Mouse (Mus musculus) left cerebral cortex, adult 2 months (tissue): ENCODE results near the gene Srsf1. TPM values are rescaled to one million over a fixed set of nuclear protein-coding genes. Genes with fewer than 3 reads are reported as not detected.

Source experiments
- DNase-seq, 2 experiments: peaks; one replicate each; pipeline ENCODE4 v3.0.0; 2021 to 2022; ENCODE audit warnings: low spot score in 2 of 2, mixed read lengths in 1 of 2; ENCODE audit errors: extremely low spot score in 1 of 2
- H3K27ac ChIP-seq: fragments of 200-600 bp; 2 replicates; pipeline ENCODE4 v1.8.1; 2022
- H3K4me3 ChIP-seq: fragments of 200-600 bp; 2 replicates; pipeline ENCODE4 v1.8.1; 2022
- CTCF ChIP-seq: fragments of 200-600 bp; IDR thresholded peaks from 2 replicates; pipeline ENCODE4 v1.8.1; 2022; ENCODE audit warnings: antibody characterized with exemption, mild to moderate bottlenecking, moderate library complexity
- intact Hi-C: fragments of 180-260 bp; cut with DNase I; formaldehyde crosslinking; loops from one replicate; pipeline ENCODE4 v1.15.1; 2025
- total RNA-seq, 2 experiments: library from RNA; stranded (reverse); gene quantifications; 2 replicates each; pipeline ENCODE4 v1.2.3; 2021

The Srsf1 gene
- total RNA-seq, 2 experiments from 2014 or later, result 184 to 190 TPM

DNA sequence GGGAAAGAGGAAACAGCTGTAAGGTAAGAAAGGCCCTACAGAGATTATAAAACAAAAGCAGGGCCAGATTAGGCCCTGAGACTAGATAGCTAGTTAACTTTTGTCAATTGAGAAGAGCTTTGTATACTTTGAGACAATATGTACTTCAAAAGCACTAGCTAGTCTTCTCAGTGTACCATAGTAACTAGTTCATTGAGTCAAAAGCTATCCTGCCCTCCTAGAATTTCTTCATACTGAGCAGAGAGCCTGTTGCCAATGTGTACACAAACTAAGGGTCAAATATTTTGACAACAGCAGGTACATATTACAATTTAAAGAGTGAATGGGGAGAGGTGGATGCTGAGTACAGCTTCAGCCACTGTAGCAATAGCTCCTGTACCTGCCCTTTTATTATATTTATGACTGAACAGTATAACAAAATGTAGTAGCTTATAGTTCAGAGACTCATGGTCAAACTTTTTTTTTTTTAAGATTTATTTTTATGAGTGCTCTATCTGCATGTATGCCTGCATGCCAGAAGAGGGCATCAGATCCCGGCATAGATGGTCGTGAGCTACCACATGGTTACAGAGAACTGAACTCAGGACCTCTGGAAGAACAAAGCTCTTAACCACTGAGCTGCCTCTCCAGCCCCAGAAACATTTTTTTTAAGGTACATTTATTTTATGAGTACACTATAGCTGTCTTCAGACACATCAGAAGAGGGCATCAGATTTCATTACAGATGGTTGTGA, 14.9 kb downstream of the Srsf1 start:
- no peak for DNase-seq
- Histone ChIP-seq H3K4me3 (no peak overlapping the region), H3K27ac (no peak overlapping the region)
- TF ChIP-seq CTCF, result peak; percentile 47
- intact Hi-C loops, result loop anchor here (10.0 kb wide), 1 partner anchor 763 kb away; no protein-coding TSS in a partner anchor

DNA sequence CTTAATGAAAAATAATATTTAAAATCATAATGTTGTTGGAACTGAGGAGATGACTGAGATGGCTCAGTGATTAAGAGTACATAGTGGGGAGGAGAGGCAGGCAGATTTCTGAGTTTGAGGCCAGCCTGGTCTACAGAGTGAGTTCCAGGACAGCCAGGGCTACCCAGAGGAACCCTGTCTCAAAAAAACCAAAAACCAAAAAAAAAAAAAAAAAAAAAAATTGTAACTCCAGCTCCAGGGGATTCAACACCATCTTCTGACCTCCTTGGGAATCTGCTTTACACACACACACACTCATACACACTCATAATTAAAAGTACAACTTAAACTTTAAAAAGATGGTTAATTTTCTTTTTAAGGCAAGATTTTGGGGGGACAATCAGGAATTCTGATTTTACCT, 18.6 kb downstream of the Srsf1 start:
- no peak overlapping the region for H3K27ac ChIP-seq
- TF ChIP-seq CTCF, result no peak
- intact Hi-C loops, result loop anchor here (10.0 kb wide), 1 partner anchor 759 kb away; no protein-coding TSS in a partner anchor
- DNase-seq, result no peak
- H3K4me3 ChIP-seq, result no peak overlapping the region

DNA sequence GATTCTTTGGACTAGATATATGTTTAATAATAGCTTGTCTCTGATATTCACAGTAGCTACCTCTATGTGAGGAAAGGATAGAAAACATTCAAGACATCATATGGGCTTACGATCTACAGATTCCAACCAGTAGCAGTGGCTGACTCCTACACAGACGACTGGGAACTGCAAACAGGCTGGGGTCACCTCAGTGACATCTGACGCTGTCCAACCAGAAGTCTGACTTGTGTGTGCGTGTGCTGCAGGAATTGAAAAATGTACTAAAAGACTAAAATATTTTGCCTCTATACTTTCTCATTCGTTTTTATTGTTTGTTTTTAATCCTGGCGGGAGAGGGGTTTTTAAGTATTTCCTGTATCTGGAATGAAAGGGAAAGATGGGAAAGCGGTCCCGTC, 20.0 kb downstream of the Srsf1 start:
- no peak for DNase-seq
- H3K4me3 ChIP-seq, result peak overlapping the region; percentile 91
- H3K27ac ChIP-seq, result peak overlapping the region; percentile 98
- TF ChIP-seq CTCF, result no peak
- intact Hi-C loops, result loop anchor here (10.0 kb wide), 1 partner anchor 758 kb away; no protein-coding TSS in a partner anchor

DNA sequence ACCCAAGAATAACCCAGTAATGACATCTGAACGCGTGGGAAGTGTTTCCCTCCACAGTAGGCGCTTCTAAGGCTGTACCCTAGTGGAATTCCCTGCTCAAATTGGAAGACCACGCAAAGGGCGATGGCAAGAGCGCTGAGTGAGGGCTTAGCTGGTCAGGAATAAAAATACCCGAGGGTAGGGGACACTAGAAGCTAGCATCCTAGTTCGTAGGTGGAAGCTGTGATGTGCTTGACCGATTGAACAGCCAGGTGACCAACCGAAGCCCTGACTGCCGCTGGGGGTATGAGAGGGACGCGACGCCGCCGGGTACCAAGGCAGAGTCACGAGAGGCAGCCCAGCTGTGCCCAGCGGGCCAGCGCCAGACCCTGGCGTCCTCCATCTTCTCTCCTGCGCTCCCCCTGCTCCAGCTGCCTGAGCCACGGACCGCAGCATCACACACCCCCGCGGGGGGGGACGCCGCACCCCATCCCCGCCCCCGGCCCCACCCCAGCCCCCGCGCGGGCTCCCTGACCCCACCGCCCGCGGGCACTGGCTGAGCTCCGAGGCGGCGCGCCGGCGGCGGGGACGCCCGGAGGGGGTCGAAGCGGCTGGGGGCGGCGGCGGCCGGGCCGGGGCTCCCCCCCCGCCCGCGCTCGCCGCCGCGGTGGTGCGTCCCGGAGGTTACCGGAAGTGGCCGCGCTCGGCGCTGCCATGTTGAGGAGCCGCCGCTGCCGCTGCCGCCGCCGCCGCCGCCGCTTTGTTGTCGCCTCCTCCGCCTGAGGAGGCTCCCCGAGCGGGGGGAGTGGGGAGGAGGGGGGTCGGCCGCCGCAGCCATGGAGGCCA, 20.6 kb downstream of the Srsf1 start, which contains the start of gene Vezf1:
Vezf1 (plus strand) TSS at position 694 of the 825 bp plus-strand sequence.
- no peak for TF ChIP-seq CTCF
- peak; percentile 71 to 74 for DNase-seq
- Histone ChIP-seq H3K27ac (peak within 1 kb of the TSS; percentile 98), H3K4me3 (peak within 1 kb of the TSS; percentile 91)
- intact Hi-C loops, result loop anchor here (1.0 to 10.0 kb wide), 4 partner anchors 19 to 757 kb away; partner anchors contain the start of gene Cuedc1

DNA sequence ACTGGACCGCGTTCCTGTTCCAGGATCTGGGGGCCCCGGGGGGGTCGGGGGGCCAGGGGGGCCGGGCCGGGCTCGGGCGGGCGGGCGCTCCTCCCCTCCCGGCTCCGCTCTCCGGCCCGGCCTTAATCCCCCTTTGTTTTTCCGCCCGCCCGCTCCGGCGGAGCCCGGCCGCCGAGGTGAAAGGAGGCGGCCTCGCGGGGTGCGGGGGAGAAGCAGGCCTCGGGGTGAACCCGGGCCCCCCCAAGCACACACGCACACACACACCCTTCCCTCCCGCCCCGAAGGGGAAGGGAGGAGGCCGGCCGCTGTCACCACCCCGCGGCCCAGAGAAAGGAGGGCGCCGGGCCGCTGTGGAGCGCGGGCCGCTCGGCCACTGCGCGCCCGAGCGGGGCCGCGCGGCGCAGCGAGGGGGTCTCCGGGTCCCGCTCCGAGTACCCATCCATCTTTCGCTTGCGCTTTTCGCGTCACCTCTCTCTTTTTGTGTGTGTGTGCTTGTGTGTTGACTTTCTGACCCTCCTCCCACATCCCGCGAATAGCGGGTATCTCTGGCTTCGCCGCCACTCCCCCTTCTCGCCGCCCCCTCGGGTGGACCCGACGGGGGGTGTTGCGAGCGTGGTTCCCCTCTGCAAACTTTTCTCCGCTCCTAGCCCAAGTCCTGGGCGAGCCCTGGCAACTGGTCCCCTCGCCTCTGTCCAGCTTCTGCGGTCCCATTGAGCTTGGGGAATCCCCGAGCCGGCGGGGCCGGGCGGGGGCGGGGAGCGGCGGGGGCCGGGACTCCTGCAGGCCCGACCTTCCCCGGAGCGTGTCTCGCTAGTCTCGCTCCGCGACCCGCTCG, 21.5 kb downstream of the Srsf1 start:
- peak overlapping the region; percentile 91 for H3K4me3 ChIP-seq
- TF ChIP-seq CTCF, result no peak
- intact Hi-C loops, result loop anchor here (1.0 to 10.0 kb wide), 4 partner anchors 20 to 756 kb away; partner anchors contain the start of gene Cuedc1
- peak; percentile 43 to 48 for DNase-seq
- peak overlapping the region; percentile 90 for H3K27ac ChIP-seq

DNA sequence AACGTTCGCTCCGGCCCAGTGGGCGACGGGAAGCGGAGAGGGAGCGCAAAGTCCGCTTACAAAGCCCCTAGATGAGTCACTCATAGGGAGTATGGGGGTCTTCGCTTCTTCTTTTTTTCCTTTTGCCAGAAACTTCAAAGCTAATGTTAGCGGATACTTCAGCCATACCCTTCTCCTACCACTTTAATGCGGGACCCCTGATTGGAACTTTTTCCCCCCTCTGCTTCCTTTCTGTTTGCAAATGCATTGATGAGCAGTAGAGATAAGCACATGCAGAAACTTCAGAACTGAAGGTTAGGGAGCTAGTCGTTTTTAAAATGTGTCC, 22.0 kb downstream of the Srsf1 start:
- no peak for TF ChIP-seq CTCF
- no peak for DNase-seq
- intact Hi-C loops, result loop anchor here (2.0 to 10.0 kb wide), 2 partner anchors 20 to 756 kb away; no protein-coding TSS in a partner anchor

DNA sequence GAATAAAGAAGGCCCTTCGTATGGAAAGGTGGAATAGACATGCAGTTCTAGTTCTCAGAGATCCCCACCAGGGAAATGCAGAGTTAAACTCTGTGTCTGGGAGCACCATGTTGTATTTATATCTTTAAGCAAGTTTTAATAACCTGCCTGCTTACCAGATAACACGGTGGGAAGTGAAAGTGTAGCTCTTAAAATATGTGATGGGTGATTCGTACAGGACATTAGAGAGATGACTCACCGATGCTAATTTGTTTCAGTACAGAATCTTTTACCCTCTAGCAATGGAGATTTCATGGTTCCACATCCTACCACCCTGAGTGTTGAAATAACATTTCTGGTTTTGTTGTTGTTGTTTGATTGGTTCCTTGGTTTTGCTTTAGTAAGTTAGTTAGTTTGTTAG, 23.2 kb downstream of the Srsf1 start:
- intact Hi-C loops, result no loop called here

More for the DNA sequence above, 22.0 kb downstream of the Srsf1 start:
- Histone ChIP-seq H3K27ac (peak overlapping the region; percentile 90), H3K4me3 (peak overlapping the region; percentile 91)

DNA sequence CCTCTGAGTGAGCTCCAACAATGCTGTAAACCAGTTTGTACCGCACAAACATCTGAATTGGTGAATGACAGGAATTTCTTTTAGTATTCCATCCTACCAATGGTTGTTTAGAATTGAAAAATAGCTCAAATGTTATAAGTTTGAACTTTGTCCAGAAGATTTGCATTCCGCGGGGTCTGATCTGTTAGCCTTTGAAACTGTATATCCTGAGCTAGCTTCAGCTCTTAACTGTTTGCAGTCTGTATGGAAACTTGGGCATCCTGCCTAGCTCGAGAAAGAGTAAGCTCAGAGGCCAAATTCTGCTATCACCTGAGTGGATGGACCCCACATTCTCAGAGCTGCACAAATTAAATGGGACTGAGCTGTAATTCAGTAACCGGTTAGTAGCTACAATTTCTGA, 23.9 kb downstream of the Srsf1 start:
- H3K27ac ChIP-seq, result no peak overlapping the region
- intact Hi-C loops, result no loop called here
- no peak overlapping the region for H3K4me3 ChIP-seq
- no peak for DNase-seq
- no peak for TF ChIP-seq CTCF

More for the DNA sequence above, 23.2 kb downstream of the Srsf1 start:
- no peak overlapping the region for H3K4me3 ChIP-seq
- DNase-seq, result no peak
- no peak for TF ChIP-seq CTCF
- H3K27ac ChIP-seq, result no peak overlapping the region

DNA sequence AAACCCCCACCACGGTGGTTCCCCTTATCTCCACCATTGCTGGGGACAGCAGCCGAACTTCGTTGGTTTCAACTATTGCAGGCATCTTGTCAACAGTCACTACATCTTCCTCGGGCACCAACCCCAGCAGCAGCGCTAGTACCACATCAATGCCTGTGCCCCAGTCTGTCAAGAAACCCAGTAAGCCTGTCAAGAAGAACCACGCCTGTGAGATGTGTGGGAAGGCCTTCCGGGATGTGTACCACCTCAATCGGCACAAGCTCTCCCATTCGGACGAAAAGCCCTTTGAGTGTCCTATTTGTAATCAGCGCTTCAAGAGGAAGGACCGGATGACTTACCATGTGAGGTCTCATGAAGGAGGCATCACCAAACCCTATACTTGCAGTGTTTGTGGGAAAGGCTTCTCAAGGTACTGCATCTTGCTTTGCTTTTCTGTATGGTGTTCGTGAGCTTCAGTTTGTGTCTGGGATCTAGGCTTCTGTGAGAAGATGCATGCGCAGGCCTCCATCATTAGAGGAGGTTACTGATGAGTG, 26.2 kb downstream of the Srsf1 start:
- DNase-seq, result no peak
- no peak overlapping the region for H3K27ac ChIP-seq
- TF ChIP-seq CTCF, result no peak
- intact Hi-C loops, result no loop called here
- H3K4me3 ChIP-seq, result no peak overlapping the region

DNA sequence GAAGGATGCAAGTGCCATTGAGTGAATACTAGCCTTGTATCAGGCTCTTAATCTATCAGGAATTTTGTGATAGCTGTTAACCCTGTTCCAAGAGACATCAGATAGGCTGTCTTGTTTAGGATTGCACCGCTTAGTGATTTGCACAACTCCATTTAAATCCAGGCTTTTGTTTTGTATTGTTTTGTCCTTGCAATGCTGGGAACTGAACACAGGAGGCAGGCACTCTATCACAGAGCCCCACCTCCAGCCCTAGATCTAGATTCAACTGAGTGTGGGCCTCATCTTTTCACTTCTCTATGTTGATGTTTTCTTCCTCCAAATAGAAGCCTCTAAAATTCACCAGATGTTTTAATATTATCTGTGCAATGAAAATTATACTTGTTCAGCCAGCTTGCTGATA, 28.5 kb downstream of the Srsf1 start:
- H3K27ac ChIP-seq, result no peak overlapping the region
- peak; percentile 21 for TF ChIP-seq CTCF
- no peak for DNase-seq
- H3K4me3 ChIP-seq, result no peak overlapping the region
- intact Hi-C loops, result no loop called here

DNA sequence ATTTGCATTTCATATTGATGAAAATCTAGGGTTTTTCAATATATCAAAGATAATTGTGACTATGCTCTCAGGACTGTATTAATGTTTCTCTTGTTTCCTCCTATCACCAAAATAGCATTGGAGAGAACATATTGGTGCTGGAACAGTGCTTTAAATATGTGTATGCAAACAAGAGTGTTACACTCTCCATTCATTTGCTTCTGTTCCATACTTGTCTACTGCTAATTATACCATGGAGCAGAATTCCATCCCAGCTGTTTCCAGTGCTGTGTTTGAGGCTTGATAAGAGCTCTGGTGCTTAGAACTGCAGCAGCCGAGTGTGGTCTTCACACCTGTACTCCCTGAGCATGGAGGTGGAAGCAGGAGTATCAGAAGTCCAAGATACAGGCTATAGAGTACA, 29.2 kb downstream of the Srsf1 start:
- intact Hi-C loops, result no loop called here
- no peak for TF ChIP-seq CTCF
- no peak for DNase-seq
- no peak overlapping the region for H3K4me3 ChIP-seq
- no peak overlapping the region for H3K27ac ChIP-seq
